Mouse (Mus musculus) left cerebral cortex, postnatal 25 days (tissue): ENCODE results near the gene Rtl6. TPM values are rescaled to one million over a fixed set of nuclear protein-coding genes. Genes with fewer than 3 reads are reported as not detected.

Experiments
- DNase-seq, 2 experiments: peaks; one replicate each; pipeline ENCODE4 v3.0.0; 2022; ENCODE audit warnings: low spot score in 2 of 2, mixed read lengths in 1 of 2
- intact Hi-C: fragments of 180-260 bp; cut with DNase I; formaldehyde crosslinking; loops from one replicate; pipeline ENCODE4 v1.15.1; 2025
- total RNA-seq, 2 experiments: library from RNA; stranded (reverse); gene quantifications; 2 replicates each; pipeline ENCODE4 v1.2.3; 2021

Gene Rtl6
- total RNA-seq, result 10 to 100 TPM; 57.8 to 60.6 TPM

- intact Hi-C loops, result no loop called here
Observed at GRCm38 (mm10) chr15:84557189-84557921, at the start of gene Rtl6. TSS of gene Rtl6 (minus strand) at chr15:84557823.

GRCm38 (mm10) chr15:84603267-84603963, 45.8 kb upstream of the Rtl6 start:
- intact Hi-C loops, result no loop called here
- no peak for DNase-seq

More at GRCm38 (mm10) chr15:84557189-84557921, at the start of gene Rtl6:
- DNase-seq, result peak; percentile 91 to 94

DNA sequence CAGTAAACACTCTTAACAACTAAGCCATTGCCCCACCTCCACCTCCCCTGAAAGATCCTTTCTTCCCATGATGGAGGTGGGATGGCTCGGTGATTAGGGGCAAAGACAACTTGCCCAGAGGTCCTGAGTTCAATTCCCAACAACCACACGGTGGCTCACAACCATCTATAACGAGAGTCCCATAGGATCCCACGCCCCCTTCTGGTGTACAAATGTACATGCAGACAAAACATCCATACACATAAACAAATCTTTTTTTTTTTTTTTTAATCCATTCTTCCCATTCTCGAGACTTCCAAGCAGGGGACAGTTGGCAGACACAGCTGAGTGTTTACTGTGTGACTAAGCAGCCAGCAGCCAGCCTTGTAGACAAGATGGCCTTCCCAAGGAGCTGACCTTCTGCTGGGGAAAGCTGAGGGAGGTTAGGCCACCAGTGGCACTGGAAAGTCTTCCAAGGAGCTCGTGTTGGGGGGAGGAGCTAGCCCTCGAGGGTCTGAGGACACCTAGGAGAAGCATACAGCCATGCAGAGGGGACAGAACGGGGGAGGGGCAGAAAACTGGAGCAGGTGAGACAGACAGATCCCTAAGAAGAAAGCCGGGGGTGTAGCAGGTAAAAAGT, 43.5 kb upstream of the Rtl6 start:
- intact Hi-C loops, result no loop called here
- DNase-seq, result no peak

DNA sequence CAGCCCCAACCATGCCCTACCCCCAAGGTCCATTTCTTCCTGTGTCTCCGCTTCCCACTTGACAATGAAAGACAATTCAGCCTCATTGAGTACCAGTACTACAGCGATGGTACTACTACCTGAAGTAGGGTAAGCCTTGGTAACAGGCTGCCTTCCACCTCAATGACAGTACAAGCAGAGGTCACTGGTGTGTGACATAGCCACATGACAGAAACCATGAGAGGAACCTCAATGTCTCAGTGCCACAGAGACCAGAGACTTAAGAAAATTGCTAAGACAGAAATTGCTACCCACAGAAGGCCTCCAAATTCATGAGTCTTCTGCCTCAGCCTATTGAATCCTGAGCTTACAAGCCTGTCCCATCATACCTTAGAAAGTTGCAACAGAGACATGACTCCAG, 41.3 kb upstream of the Rtl6 start:
- intact Hi-C loops, result no loop called here
- DNase-seq, result no peak

DNA sequence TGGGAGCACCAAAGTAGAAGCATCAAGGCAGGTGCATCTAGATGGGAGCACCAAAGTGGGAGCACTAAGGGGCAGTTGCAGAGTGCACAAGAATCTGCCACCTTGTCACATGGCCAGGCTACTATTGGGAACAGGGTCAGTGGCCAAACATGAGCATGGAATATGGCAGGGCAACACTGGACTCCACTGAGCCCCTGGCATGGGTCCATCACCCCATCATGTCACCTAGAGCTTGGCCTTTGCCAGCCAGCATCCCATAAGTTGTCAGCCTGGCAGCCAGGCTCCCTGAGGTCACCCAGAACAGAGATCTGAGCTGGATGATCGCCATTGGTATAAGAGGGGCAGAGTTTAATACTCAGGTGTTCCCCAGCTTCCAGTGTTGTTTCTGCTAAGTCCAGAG, 40.2 kb upstream of the Rtl6 start:
- intact Hi-C loops, result no loop called here
- no peak for DNase-seq

GRCm38 (mm10) chr15:84597021-84597420, 39.4 kb upstream of the Rtl6 start:
- intact Hi-C loops, result no loop called here
- peak in 1 of 2 experiments; percentile 18 for DNase-seq

GRCm38 (mm10) chr15:84595241-84595945, 37.8 kb upstream of the Rtl6 start:
- intact Hi-C loops, result no loop called here
- DNase-seq, result no peak

DNA sequence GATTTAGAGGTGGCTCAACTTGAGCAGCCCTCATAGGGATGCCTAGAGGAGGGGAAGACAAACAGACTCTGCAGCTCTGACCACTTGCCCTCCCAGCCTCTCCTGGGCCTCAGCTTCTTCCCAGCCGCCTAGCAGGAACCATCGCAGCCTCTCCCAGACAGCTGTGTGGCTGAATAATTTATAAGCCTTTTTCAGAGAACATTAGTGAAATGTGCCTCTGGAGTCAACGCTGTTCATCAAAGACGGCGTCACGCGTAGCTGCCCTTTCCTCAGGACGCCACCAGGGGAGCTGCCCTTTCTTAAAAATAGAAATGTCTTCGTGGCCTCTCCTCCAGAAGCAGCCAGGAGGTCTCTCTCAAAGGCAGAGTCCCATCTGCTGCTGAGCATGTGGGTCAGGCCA, 35.9 kb upstream of the Rtl6 start:
- DNase-seq, result no peak
- intact Hi-C loops, result no loop called here

DNA sequence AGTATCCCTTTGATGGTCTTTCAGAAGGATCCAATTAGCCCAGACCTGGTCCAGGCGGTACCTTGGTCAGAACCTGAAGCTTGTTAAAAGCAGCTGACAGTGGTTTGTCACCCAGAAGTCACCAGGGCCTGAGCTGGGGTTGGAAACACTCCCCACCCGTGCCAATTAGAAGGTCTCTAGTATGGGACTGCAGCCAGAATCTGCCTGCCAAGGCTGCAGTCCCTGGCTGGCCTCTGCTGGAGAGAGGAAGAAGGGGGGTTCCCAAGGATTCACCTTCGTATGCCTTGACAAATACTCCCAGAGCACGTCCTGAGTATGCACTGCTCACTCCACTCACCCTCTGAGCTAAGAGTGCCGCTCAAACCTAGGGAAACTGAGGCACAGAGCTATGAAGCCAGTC, 34.6 kb upstream of the Rtl6 start:
- intact Hi-C loops, result no loop called here
- DNase-seq, result no peak

DNA sequence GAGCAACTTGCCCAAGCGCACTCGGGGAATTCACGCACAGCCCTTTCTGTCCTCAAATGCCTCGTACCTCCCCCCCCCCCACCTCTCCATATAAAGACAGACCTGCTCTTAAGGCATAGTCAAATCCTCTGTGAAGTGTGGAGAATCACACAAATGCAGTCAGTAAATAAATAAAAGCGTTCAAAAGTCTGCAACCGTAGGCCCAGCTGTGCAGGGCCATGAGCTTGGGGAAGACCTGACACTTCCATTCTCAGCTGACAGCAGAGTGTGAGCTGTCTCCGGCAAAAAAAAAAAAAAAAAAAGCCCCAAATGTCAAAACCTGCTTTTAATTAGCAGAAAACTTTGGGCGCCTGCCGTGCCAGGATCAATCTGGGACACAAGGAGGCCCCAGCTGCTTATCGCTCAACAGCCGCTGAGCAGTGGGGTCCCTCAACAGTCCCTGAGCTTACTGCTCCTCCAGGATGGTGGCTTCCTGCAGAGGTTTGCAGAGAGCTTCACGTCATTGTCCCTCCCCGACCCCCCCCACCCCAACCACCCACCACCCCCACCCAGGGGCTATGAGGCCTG, 34.0 kb upstream of the Rtl6 start:
- no peak for DNase-seq
- intact Hi-C loops, result no loop called here

- intact Hi-C loops, result no loop called here
- peak in 1 of 2 experiments; percentile 49 for DNase-seq
Observed at GRCm38 (mm10) chr15:84588371-84588821, 30.8 kb upstream of the Rtl6 start.

- intact Hi-C loops, result no loop called here
- DNase-seq, result no peak
Observed at GRCm38 (mm10) chr15:84578607-84579006, 21.0 kb upstream of the Rtl6 start.

DNA sequence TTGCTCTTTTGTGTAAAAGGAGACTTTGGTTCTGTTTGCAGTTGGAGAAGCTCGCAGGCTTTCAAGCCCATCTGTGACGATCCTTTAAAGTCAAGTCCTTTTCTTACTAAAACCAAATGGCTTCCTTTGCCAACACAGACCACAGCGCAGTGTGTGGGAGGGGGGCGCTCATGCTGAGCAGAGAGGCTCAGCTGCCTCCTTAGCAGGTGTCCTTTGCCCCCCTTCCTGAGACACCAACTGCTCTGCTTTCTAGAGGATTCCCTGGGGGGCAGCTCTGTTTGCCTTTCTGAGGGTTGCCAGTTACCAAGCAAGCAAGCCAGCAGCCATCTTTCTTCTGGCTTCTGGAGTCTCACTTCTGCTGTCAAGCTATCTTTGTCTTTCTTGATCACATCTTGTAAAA, 19.4 kb upstream of the Rtl6 start:
- DNase-seq, result no peak
- intact Hi-C loops, result no loop called here

- intact Hi-C loops, result no loop called here
- DNase-seq, result peak; percentile 17 to 51
Observed at GRCm38 (mm10) chr15:84566568-84567110, 9.0 kb upstream of the Rtl6 start.

DNA sequence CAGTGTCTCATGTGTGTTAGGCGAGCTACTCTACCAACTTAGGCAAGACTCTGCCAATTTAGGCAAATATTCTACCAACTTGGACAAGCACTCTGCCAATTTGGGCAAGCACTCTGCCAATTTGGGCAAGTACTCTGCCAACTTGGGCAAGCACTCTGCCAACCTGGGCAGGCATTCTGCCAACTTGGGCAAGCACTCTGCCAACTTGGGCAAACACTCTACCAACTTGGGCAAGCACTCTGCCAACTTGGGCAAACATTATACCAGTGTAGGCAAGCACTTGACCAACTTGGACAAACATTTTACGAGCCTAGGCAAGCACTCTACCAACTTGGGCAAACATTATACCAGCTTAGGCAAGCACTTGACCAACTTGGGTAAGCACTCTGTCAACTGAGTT, 3.9 kb upstream of the Rtl6 start:
- intact Hi-C loops, result no loop called here
- DNase-seq, result no peak

- intact Hi-C loops, result no loop called here
- DNase-seq, result no peak
Observed at GRCm38 (mm10) chr15:84556674-84557073, 949 bp downstream of the Rtl6 start.

DNA sequence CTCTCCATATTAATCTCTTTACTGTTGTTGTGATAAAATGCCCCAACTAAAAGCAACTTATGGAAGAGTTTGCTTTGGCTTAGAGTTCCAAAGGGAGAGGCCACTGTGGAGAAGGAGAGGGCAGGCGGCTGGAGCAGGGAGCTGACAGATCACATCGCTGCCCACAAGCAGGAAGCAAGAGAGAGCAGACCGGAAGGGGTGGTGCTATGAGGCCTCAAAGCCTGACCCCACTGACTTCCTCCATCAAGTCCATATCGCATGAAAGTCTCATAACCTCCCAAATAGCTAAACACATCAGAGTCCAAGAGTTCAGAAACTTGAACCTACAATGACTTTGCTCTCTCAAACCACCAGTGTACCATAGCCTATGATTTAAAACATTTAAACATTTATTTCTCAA, 6.6 kb downstream of the Rtl6 start:
- intact Hi-C loops, result no loop called here
- no peak for DNase-seq

- no peak for DNase-seq
- intact Hi-C loops, result no loop called here
Observed at GRCm38 (mm10) chr15:84549291-84549797, 8.3 kb downstream of the Rtl6 start.

- intact Hi-C loops, result no loop called here
- DNase-seq, result no peak
Observed at GRCm38 (mm10) chr15:84546028-84546427, 11.6 kb downstream of the Rtl6 start.
